Mouse (Mus musculus): Measurements from ENCODE around the gene B3gnt8.

Gene B3gnt8

GRCm38 (mm10) chr7:25618865-25619721 is 7.4 kb upstream of the B3gnt8 start, which contains the start of gene Dmac2:
Dmac2 (plus strand) TSS chr7:25619414.
- peak; percentile 89 to 92 for DNase-seq (ENCODE audit: low spot score in 2 of 2)

GRCm38 (mm10) chr7:25619722-25619991 is 6.8 kb upstream of the B3gnt8 start:
- no peak for DNase-seq (ENCODE audit: low spot score in 2 of 2)

GRCm38 (mm10) chr7:25620101-25620500 is 6.4 kb upstream of the B3gnt8 start:
- peak in 1 of 2 experiments; percentile 6 for DNase-seq (ENCODE audit: low spot score in 2 of 2)

GRCm38 (mm10) chr7:25620751-25621150 is 5.7 kb upstream of the B3gnt8 start:
- no peak for DNase-seq (ENCODE audit: low spot score in 2 of 2)

GRCm38 (mm10) chr7:25623857-25624370 is 2.5 kb upstream of the B3gnt8 start:
- no peak for DNase-seq (ENCODE audit: low spot score in 2 of 2)

GRCm38 (mm10) chr7:25624851-25625250 is 1.6 kb upstream of the B3gnt8 start:
- no peak for DNase-seq (ENCODE audit: low spot score in 2 of 2)

- DNase-seq (ENCODE audit: low spot score in 2 of 2) = no peak
Observed at GRCm38 (mm10) chr7:25625594-25626250, 732 bp upstream of the B3gnt8 start.

GRCm38 (mm10) chr7:25627431-25628322 is 1.2 kb downstream of the B3gnt8 start:
- no peak for DNase-seq (ENCODE audit: low spot score in 2 of 2)

- no peak for DNase-seq (ENCODE audit: low spot score in 2 of 2)
Observed at GRCm38 (mm10) chr7:25628323-25628620, 1.8 kb downstream of the B3gnt8 start.

GRCm38 (mm10) chr7:25632679-25633078 is 6.2 kb downstream of the B3gnt8 start:
- DNase-seq (ENCODE audit: low spot score in 2 of 2) = no peak

- DNase-seq (ENCODE audit: low spot score in 2 of 2) = no peak
Observed at GRCm38 (mm10) chr7:25636373-25636772, 9.9 kb downstream of the B3gnt8 start.

GRCm38 (mm10) chr7:25637099-25637498 is 10.6 kb downstream of the B3gnt8 start:
- no peak for DNase-seq (ENCODE audit: low spot score in 2 of 2)

GRCm38 (mm10) chr7:25639754-25640153 is 13.3 kb downstream of the B3gnt8 start:
- no peak for DNase-seq (ENCODE audit: low spot score in 2 of 2)

- no peak for DNase-seq (ENCODE audit: low spot score in 2 of 2)
Observed at GRCm38 (mm10) chr7:25644136-25644535, 17.7 kb downstream of the B3gnt8 start.

GRCm38 (mm10) chr7:25644631-25645030 is 18.2 kb downstream of the B3gnt8 start:
- DNase-seq (ENCODE audit: low spot score in 2 of 2) = no peak

- no peak for DNase-seq (ENCODE audit: low spot score in 2 of 2)
Observed at GRCm38 (mm10) chr7:25645074-25645473, 18.6 kb downstream of the B3gnt8 start.

- no peak for DNase-seq (ENCODE audit: low spot score in 2 of 2)
Observed at GRCm38 (mm10) chr7:25647574-25648123, 21.2 kb downstream of the B3gnt8 start.

GRCm38 (mm10) chr7:25649839-25650238 is 23.4 kb downstream of the B3gnt8 start:
- DNase-seq (ENCODE audit: low spot score in 2 of 2) = no peak

GRCm38 (mm10) chr7:25651281-25651680 is 24.8 kb downstream of the B3gnt8 start:
- DNase-seq (ENCODE audit: low spot score in 2 of 2) = no peak

GRCm38 (mm10) chr7:25652244-25652759 is 25.8 kb downstream of the B3gnt8 start:
- DNase-seq (ENCODE audit: low spot score in 2 of 2) = no peak

GRCm38 (mm10) chr7:25655601-25656428 is 29.4 kb downstream of the B3gnt8 start:
- DNase-seq (ENCODE audit: low spot score in 2 of 2) = no peak

Data from frontal cortex, postnatal 14 days (tissue).